Mouse (Mus musculus) thymus, adult 2 months (tissue): ENCODE results near the gene Umod.

Source experiments
- CTCF ChIP-seq: fragments of 200-500 bp; IDR thresholded peaks from 2 replicates; pipeline ENCODE4 v1.5.1; 2012; ENCODE audit warnings: mild to moderate bottlenecking, control low read depth, low read length, moderate library complexity, borderline replicate concordance; ENCODE audit not compliant: control insufficient read depth, poor library complexity, insufficient read depth; ENCODE audit errors: extremely low read depth
- POLR2A ChIP-seq: fragments of 200-500 bp; IDR thresholded peaks from 2 replicates; pipeline ENCODE4 v1.6.1; 2012; ENCODE audit warnings: mild to moderate bottlenecking, low read length, control low read depth, moderate library complexity; ENCODE audit not compliant: control insufficient read depth, poor library complexity, insufficient read depth; ENCODE audit errors: extremely low read depth

DNA sequence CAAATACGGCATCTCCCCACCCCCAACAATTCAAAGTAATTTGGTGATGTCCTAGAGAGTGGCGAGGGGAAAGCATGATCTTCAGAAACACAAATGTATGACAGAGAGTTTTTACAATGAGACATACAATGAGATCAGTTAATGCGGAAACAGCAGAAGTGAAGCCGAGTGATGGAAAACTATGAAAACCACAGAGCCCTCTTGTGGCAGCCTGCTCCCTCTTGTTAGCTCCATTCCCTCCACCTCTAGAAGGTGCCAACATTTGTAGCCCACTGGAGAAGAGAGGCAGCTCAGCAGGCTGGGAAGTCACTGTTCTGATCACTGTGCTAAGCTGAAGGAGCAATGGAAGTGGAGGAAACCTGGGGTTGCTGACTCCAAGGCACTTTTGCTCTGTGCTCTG lies 35.2 kb downstream of the Umod start:
- TF ChIP-seq CTCF (no peak), POLR2A (no peak)
